Mouse (Mus musculus): ENCODE measurements around the gene Wdr5.

Wdr5 gene

GRCm38 (mm10) chr2:27514639-27515328 lies at the start of gene Wdr5:
Gene Wdr5, plus strand, starts transcription at chr2:27515157.
- peak; percentile 95 to 97 for DNase-seq

DNA sequence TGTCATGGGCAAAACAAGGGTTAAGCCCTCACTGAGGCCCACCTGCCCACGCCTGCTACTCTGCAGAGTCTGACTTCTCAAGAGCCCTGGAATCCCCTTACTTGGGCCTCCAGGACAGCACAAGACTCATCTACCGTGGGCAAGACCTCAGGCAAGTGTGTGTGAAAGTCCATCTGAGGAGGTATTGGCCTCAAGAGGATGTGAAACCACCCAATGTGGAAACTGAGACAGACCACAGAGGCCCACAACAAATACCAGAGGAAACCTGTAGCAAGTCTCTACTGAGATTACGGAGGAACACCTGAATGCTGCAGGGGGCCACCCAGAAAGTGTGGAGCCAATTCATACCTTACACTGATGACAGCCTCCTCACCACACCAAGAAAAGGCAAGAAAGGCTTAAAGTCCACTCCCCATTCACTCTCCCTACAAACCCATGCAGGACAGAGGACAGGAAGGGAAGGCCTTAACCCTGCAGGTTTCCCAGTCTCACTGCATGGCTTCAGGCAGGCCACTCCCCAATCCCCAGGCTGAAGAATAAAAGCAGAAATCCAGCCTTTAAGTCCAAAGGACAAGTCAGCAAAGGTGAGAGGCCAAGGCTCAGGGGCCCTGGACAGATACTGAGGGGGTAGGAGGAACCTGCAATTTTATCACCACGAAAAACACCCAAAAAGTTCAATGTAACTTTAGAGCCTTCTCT lies 45.5 kb upstream of the Wdr5 start:
- peak; percentile 28 to 39 for DNase-seq

DNA sequence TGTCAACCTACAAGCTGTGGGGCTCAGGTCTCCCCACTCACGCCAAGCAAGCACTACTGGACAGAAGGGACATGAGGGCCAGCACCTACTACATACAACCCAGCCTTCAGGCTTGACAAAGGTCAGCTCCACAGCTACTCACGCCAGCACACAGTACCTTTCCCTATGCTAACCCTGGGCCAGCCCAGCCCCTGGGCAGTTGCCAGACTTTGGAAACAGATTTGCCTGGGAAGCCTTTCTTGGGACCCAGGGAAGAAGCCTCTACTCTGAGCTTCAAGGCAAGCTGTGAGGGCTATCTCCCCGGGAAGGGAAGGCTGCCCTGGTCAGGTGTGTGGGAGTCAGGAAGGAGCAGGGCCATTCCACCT lies 45.0 kb upstream of the Wdr5 start:
- no peak for DNase-seq

DNA sequence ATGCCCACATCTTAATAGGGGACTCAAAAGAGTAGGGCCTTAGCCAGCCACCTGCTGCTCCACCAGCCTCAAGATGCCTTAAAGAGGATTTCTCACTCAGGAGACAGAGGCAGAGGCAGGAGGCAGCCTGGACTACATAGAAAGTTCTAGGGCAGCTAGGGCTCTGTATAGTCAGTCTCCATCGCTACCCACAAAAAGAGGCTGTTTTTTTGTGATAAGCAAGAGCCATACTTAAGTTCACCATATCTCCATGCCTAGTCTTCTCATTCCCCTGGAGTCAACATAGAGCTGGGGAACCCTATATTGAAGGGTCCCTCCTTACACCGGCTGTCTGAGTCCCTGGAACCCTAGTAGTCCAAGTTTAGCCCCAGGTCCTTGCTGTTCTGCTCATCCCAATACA lies 44.4 kb upstream of the Wdr5 start:
- DNase-seq: no peak

GRCm38 (mm10) chr2:27471170-27471584 lies 43.8 kb upstream of the Wdr5 start:
- no peak for DNase-seq

DNA sequence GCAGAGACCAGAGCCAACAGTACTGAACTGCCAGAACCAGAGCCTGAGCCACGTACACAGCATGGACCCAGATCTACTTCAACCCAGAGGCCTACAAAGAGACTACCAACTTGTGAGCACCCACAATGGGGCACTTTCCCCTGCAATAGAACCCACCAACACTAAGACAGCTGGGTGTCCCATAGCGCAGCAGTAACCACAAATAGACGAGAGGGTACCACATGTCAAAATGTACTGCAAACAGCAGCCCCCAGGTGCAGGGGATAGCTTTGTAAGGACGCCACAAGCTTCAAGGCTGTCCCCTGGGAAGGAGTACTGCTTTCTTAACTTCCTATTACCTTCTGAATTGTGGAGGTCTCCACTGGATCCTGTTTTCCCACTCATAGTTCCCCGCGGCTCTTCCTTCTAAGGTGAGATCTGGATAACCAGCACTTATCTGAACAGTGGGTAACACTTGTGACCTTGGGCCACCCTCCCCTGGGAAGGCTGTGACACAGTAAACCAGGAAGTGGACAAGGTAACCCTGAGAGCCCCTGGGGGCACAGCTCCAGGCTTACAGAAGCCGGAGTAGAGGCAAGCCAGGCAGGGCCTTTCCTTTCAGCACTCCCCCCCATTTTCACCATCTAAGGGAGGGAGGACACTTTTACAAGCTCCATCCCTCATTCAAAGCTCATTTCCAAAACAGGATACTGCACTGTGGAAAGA lies 41.7 kb upstream of the Wdr5 start:
- DNase-seq: no peak

GRCm38 (mm10) chr2:27473911-27474310 lies 41.0 kb upstream of the Wdr5 start:
- DNase-seq: no peak

GRCm38 (mm10) chr2:27474621-27475484 lies 40.1 kb upstream of the Wdr5 start:
- DNase-seq: peak in 1 of 2 experiments; percentile 32

DNA sequence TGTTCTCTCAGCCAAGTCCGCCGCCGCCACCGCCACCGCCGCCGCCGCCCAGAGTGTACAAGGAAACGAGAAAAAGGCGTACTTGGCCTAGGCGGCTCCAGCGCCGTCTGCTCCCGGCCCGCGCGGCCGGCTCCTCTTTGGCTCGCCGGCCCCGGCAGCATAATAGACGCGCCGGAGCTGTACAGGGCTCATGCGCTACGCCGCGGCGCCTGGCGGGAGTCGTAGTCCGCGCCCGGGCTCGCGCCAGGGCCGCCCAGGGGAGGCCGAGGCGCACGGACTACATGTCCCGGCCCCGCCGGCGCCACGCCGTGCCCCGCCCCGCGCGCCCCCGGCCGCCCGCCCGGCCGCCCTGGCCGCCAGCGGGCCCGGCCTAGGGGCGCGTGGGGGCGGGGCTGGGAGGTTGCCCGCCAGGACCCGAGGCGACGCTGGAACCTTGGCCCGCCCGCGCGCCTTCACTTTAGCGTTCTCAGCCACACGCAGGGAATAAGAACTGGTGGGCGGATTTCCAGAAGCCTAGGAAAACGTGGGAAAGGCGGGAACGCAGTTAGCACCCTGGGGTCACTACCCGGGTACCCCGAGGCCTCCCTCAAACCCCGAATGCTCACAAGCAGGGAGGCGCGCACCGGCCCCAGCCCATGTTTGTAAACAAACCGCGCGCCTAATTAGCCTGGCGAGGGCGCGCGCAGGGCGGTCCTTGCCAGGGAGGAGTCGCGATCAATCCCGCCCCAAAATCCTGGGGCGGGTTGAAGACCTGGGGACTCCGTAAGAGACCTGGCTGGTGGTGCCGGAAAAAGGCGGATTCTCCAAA lies 39.3 kb upstream of the Wdr5 start:
- DNase-seq: peak; percentile 86

GRCm38 (mm10) chr2:27476303-27477192 lies 38.4 kb upstream of the Wdr5 start:
- no peak for DNase-seq

DNA sequence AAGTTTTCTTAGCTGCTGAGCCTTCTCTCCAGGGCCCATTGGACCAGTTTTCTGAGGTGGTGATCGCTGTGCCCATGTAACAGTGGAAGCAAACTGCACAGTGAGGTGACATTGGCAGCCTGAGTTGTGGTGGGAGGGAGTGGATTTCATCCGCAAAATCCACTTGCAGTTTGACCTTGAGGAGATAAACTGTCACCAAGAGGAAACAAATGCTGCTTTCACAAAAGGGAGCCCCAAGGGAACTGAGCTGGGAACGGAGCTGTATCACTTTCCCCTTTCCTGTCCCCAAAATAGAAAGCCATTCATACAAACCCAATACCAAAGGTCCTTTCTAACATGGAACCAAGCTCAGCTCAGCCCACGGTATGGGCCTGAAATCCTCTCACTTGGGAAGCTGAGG lies 35.1 kb upstream of the Wdr5 start:
- DNase-seq: no peak

DNA sequence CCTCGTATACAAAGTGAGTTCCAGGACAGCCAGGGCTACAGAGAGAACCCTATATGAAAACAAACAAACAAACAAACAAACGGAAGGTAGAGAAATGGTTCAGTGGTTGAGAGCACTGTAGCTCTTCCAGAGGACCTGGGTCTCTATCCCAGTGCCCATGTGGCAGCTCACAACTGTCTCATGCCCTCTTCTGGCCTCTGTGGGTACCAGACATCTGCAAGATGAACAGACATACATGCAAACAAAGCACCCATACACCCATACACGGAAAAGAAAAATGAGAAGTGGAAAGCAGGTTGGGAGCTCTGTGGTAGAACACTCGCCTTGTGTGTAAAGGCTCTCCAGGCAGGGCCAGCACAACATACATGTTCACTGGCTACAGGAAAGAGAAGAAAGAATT lies 34.6 kb upstream of the Wdr5 start:
- DNase-seq: no peak

DNA sequence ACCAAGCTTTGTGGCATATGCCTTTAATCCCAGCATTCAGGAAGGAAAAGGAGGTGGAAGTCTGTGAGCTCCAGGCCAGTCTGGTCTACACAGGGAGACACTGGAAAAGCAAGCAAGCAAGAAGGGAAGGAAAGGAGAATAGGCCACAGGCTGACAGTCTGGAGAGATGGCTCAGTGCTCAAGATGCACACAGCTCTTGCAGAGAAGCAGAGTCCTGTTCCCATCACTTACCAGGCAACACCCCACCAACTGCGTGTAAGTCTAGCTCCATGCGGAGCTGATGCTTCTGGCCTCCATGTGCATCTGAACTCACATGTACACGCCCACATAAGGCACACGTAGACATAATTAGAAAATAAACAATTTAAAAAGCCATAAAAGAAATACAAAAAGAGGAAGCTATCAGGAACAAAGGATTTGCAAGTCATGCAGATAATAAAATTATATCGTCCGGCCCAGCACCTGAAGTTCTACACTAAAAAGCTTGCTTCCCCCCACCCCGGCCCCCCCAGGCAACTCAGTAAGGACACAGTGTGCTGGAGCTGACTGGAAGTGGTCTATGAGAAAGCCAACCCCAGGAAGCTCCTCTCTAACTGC lies 32.6 kb upstream of the Wdr5 start:
- no peak for DNase-seq

- no peak for DNase-seq
Observed at GRCm38 (mm10) chr2:27486725-27487124, 28.2 kb upstream of the Wdr5 start.

GRCm38 (mm10) chr2:27487336-27488049 lies 27.5 kb upstream of the Wdr5 start:
- no peak for DNase-seq

GRCm38 (mm10) chr2:27488362-27488761 lies 26.6 kb upstream of the Wdr5 start:
- DNase-seq: no peak

- DNase-seq: no peak
Observed at GRCm38 (mm10) chr2:27490939-27491338, 24.0 kb upstream of the Wdr5 start.

- peak in 1 of 2 experiments; percentile 45 for DNase-seq
Observed at GRCm38 (mm10) chr2:27493971-27494370, 21.0 kb upstream of the Wdr5 start.

DNA sequence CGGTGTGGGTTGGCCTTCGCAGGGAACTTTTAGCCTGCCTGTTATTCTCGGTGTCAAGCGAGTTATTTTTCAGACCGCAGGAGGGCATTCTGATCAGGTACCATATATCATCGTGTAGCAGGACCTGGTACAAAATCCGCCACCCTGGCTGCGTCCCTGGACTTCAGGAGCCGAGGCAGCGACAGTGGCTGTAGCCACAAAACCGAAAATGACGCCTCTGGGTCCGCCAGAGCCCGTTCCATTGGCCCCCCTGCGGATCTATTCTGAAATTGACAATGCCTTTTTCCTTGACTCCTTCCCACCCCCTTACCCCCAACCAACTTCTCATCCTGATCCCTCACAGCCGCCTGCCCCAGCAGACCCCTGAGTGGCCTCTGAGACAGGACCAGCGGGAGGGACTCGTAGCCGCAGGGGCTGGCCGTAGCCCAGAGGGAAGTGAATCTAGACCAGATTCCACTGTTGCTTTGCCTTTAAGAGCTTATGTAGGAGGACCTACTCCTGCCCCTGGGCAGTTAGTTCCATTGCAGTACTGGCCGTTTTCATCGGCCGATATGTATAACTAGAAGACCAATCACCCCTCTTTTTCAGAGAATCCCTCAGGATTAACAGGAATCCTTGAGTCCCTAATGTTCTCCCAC lies 18.4 kb upstream of the Wdr5 start:
- no peak for DNase-seq
